Mouse (Mus musculus) testis, adult 2 months (tissue): ENCODE measurements around the gene Elmo1.

Experiments
- CTCF ChIP-seq: fragments of 200-500 bp; IDR thresholded peaks from 2 replicates; pipeline ENCODE4 v1.5.1; 2012; ENCODE audit warnings: low read depth, mild to moderate bottlenecking, inconsistent platforms, low read length, moderate library complexity; ENCODE audit not compliant: control insufficient read depth, insufficient read depth, insufficient replicate concordance
- POLR2A ChIP-seq: fragments of 200-500 bp; IDR thresholded peaks from 2 replicates; pipeline ENCODE4 v1.6.1; 2012; ENCODE audit warnings: low read depth, mild to moderate bottlenecking, inconsistent platforms, low read length, moderate library complexity; ENCODE audit not compliant: control insufficient read depth

- no peak for TF ChIP-seq POLR2A
- no peak for TF ChIP-seq CTCF
These were observed 13.9 kb upstream of the Elmo1 start for GRCm38 (mm10) chr13:20076521-20076920.
